Mouse (Mus musculus) midbrain, embryonic 14.5 days (tissue): ENCODE data around the gene P2rx4. TPM values are rescaled to one million over a fixed set of nuclear protein-coding genes. Genes with fewer than 3 reads are reported as not detected.

Experiments used
- ATAC-seq: fragments of 200-750 bp; cut with Nextera tagmentation; 2 replicates; pipeline ENCODE4 v1.8.0; 2017; ENCODE audit warnings: moderate number of reproducible peaks, moderate library complexity; ENCODE audit not compliant: low FRiP score, low TSS enrichment
- DNase-seq: peaks from one replicate; pipeline ENCODE4 v3.0.0-alpha.2; 2015
- H3K27ac ChIP-seq: fragments of 300-500 bp; sonication (generic); replicated peaks from 2 replicates; pipeline ENCODE4 v1.5.1; 2014; ENCODE audit warnings: mild to moderate bottlenecking, low read depth, low read length, moderate library complexity
- H3K27me3 ChIP-seq: fragments of 300-500 bp; sonication (generic); 2 replicates; pipeline ENCODE4 v1.6.1; 2014; ENCODE audit warnings: low read length, control low read depth, mixed read lengths; ENCODE audit not compliant: control insufficient read depth, insufficient read depth
- H3K36me3 ChIP-seq: fragments of 300-500 bp; sonication (generic); 2 replicates; pipeline ENCODE4 v1.6.1; 2014; ENCODE audit warnings: low read length, control low read depth; ENCODE audit not compliant: control insufficient read depth, insufficient read depth
- H3K4me1 ChIP-seq: fragments of 300-500 bp; sonication (generic); 2 replicates; pipeline ENCODE4 v1.6.1; 2014; ENCODE audit warnings: mild to moderate bottlenecking, antibody characterized with exemption, low read length, control low read depth; ENCODE audit not compliant: control insufficient read depth, insufficient read depth
- H3K4me2 ChIP-seq: fragments of 300-500 bp; sonication (generic); 2 replicates; pipeline ENCODE4 v1.6.1; 2014; ENCODE audit warnings: mild to moderate bottlenecking, low read length, moderate library complexity
- H3K4me3 ChIP-seq: fragments of 300-500 bp; sonication (generic); replicated peaks from 2 replicates; pipeline ENCODE4 v1.5.1; 2014; ENCODE audit warnings: low read depth, low read length
- H3K9ac ChIP-seq: fragments of 300-500 bp; sonication (generic); replicated peaks from 2 replicates; pipeline ENCODE4 v1.6.1; 2014; ENCODE audit warnings: mild to moderate bottlenecking, low read length, moderate library complexity
- H3K9me3 ChIP-seq: fragments of 300-500 bp; sonication (generic); 2 replicates; pipeline ENCODE4 v1.6.1; 2016; ENCODE audit warnings: low read length, control low read depth, mixed read lengths; ENCODE audit not compliant: control insufficient read depth
- WGBS: fragments of 180-500 bp; shearing (Covaris S2); extraction: QIAGEN DNeasy Blood & Tissue Kit; methylation state at CpG from one replicate; pipeline ENCODE4 v1.1.7; 2014; 5-methylcytosine and 5-hydroxymethylcytosine counted together
- polyA plus RNA-seq: library from polyadenylated mRNA; unstranded; fragments of >200 nt; fragmentation: Nextera tagmentation; extraction: Ambion mirVana; gene quantifications from 2 replicates; pipeline ENCODE4 v1.2.1, GENCODE M21; 2014

Gene P2rx4
- polyA plus RNA-seq, 1 experiment from 2014 or later = 13.6 TPM

- no peak overlapping the region for H3K9ac ChIP-seq
- no peaks in the 10 kb centered on the region for H3K9me3 ChIP-seq
- no peak overlapping the region for H3K27ac ChIP-seq
- no peak for DNase-seq
- peaks cover 3% of the 10 kb centered on the region; the same call in 1 of the 2 replicates for H3K4me1 ChIP-seq
- H3K4me3 ChIP-seq = no peak overlapping the region
- WGBS = 90% methylated on average over 10 of the region's 10 CpGs
- H3K27me3 ChIP-seq = no peaks in the 10 kb centered on the region
- no peaks in the 10 kb centered on the region for H3K36me3 ChIP-seq
- H3K4me2 ChIP-seq = no peak overlapping the region
- ATAC-seq = no peak
Measured at GRCm38 (mm10) chr5:122698041-122698700, 9.2 kb upstream of the P2rx4 start.

GRCm38 (mm10) chr5:122698701-122699060, 8.7 kb upstream of the P2rx4 start:
- Histone ChIP-seq H3K9ac (no peak overlapping the region), H3K4me2 (no peak overlapping the region), H3K4me1 (no peaks in the 10 kb centered on the region), H3K27ac (no peak overlapping the region), H3K4me3 (no peak overlapping the region), H3K36me3 (no peaks in the 10 kb centered on the region), H3K9me3 (no peaks in the 10 kb centered on the region), H3K27me3 (no peaks in the 10 kb centered on the region)
- no peak for ATAC-seq
- 78% methylated on average over 9 of the region's 9 CpGs for WGBS
- DNase-seq = no peak

- no peak for ATAC-seq
- DNase-seq = no peak
- no peaks in the 10 kb centered on the region for H3K27me3 ChIP-seq
- H3K36me3 ChIP-seq = no peaks in the 10 kb centered on the region
- H3K27ac ChIP-seq = no peak overlapping the region
- no peak overlapping the region for H3K4me3 ChIP-seq
- H3K4me2 ChIP-seq = no peak overlapping the region
- H3K4me1 ChIP-seq = no peaks in the 10 kb centered on the region
- 91% methylated on average over 12 of the region's 12 CpGs for WGBS
- H3K9ac ChIP-seq = no peak overlapping the region
- H3K9me3 ChIP-seq = no peaks in the 10 kb centered on the region
Measured at GRCm38 (mm10) chr5:122700109-122700836, 7.1 kb upstream of the P2rx4 start.

- ATAC-seq (no peak), DNase-seq (no peak)
- H3K9me3 ChIP-seq = no peaks in the 10 kb centered on the region
- H3K4me1 ChIP-seq = no peaks in the 10 kb centered on the region
- no peak overlapping the region for H3K27ac ChIP-seq
- WGBS = 80% methylated on average over 5 of the region's 5 CpGs
- no peaks in the 10 kb centered on the region for H3K27me3 ChIP-seq
- no peak overlapping the region for H3K4me3 ChIP-seq
- no peaks in the 10 kb centered on the region for H3K36me3 ChIP-seq
- no peak overlapping the region for H3K4me2 ChIP-seq
- H3K9ac ChIP-seq = no peak overlapping the region
Measured at GRCm38 (mm10) chr5:122700837-122701212, 6.5 kb upstream of the P2rx4 start.

- no peak overlapping the region for H3K27ac ChIP-seq
- no peak overlapping the region for H3K4me3 ChIP-seq
- WGBS = 83% methylated on average over 6 of the region's 6 CpGs
- ATAC-seq = no peak
- DNase-seq = no peak
- H3K9me3 ChIP-seq = no peaks in the 10 kb centered on the region
- peaks cover 9% of the 10 kb centered on the region for H3K4me1 ChIP-seq
- H3K4me2 ChIP-seq = no peak overlapping the region
- H3K9ac ChIP-seq = no peak overlapping the region
- H3K36me3 ChIP-seq = no peaks in the 10 kb centered on the region
- H3K27me3 ChIP-seq = no peaks in the 10 kb centered on the region
Measured at GRCm38 (mm10) chr5:122702156-122702555, 5.2 kb upstream of the P2rx4 start.

GRCm38 (mm10) chr5:122703574-122703973, 3.8 kb upstream of the P2rx4 start:
- DNase-seq (no peak), ATAC-seq (no peak)
- Histone ChIP-seq H3K9me3 (no peaks in the 10 kb centered on the region), H3K4me2 (no peak overlapping the region), H3K27me3 (no peaks in the 10 kb centered on the region), H3K36me3 (no peaks in the 10 kb centered on the region), H3K4me3 (no peak overlapping the region), H3K4me1 (peaks cover 9% of the 10 kb centered on the region), H3K27ac (no peak overlapping the region), H3K9ac (no peak overlapping the region)
- WGBS = 90% methylated on average over 2 of the region's 2 CpGs

- Histone ChIP-seq H3K27ac (no peak overlapping the region), H3K27me3 (no peaks in the 10 kb centered on the region), H3K36me3 (no peaks in the 10 kb centered on the region), H3K4me1 (peaks cover 9% of the 10 kb centered on the region), H3K4me2 (no peak overlapping the region), H3K4me3 (no peak overlapping the region), H3K9me3 (no peaks in the 10 kb centered on the region), H3K9ac (no peak overlapping the region)
- ATAC-seq (no peak), DNase-seq (no peak)
- 91% methylated on average over 4 of the region's 4 CpGs for WGBS
Measured at GRCm38 (mm10) chr5:122704571-122704970, 2.8 kb upstream of the P2rx4 start.

- no peak overlapping the region for H3K4me3 ChIP-seq
- peak; percentile 27 for DNase-seq
- WGBS = 76% methylated on average over 3 of the region's 3 CpGs
Measured at GRCm38 (mm10) chr5:122705174-122705573, 2.2 kb upstream of the P2rx4 start.

GRCm38 (mm10) chr5:122706917-122707275, 448 bp upstream of the P2rx4 start:
- DNase-seq (peak; percentile 23), ATAC-seq (0 out of 2 replicates have a peak, but pooled peaks have one; percentile 24)
- H3K4me1 ChIP-seq = peaks cover 9% of the 10 kb centered on the region
- no peaks in the 10 kb centered on the region for H3K27me3 ChIP-seq
- peak overlapping the region; percentile 89 for H3K4me2 ChIP-seq
- H3K36me3 ChIP-seq = no peaks in the 10 kb centered on the region
- peak overlapping the region; percentile 84 for H3K27ac ChIP-seq
- H3K9me3 ChIP-seq = no peaks in the 10 kb centered on the region
- WGBS = 40% methylated on average over 5 of the region's 5 CpGs
- peak overlapping the region; percentile 82 for H3K9ac ChIP-seq
- H3K4me3 ChIP-seq = peak overlapping the region; percentile 64

More at GRCm38 (mm10) chr5:122705174-122705573, 2.2 kb upstream of the P2rx4 start:
- H3K9me3 ChIP-seq = no peaks in the 10 kb centered on the region
- H3K36me3 ChIP-seq = no peaks in the 10 kb centered on the region
- no peak for ATAC-seq
- H3K4me2 ChIP-seq = no peak overlapping the region
- peaks cover 9% of the 10 kb centered on the region for H3K4me1 ChIP-seq
- no peak overlapping the region for H3K9ac ChIP-seq
- no peaks in the 10 kb centered on the region for H3K27me3 ChIP-seq
- no peak overlapping the region for H3K27ac ChIP-seq
